Comparison of ENCODE assay signal across 17 mouse cellular contexts in genomic region chr4:131066186-131066939, GRCm38 (mm10).
DNase-seq lines count a peak whose midpoint lies in the region; ATAC-seq and TF ChIP-seq lines count a peak whose summit lies in the region.
"Had no signal": no experiment of that assay in that cellular context is flagged by ENCODE, and none has a peak within 500 bp of the region (broad histone marks: within the 10 kb centered on the region; RNA-seq: fewer than 3 reads in every experiment).

No protein-coding gene starts in this region.

- WGBS in forebrain, embryonic 13.5 days = 8% methylated on average over 8 of the region's 8 CpGs
- 24% methylated on average over 8 of the region's 8 CpGs for WGBS in hindbrain, embryonic 15.5 days
- 10% methylated on average over 8 of the region's 8 CpGs for WGBS in midbrain, embryonic 14.5 days

- H3K4me3 ChIP-seq in forebrain, embryonic 13.5 days = no peak overlapping the region
- no peak overlapping the region for H3K4me3 ChIP-seq in hindbrain, embryonic 15.5 days
- no peak overlapping the region for H3K4me3 ChIP-seq in midbrain, embryonic 14.5 days (replicated peaks; ENCODE audit: low read depth, low read length)
- H3K4me3 ChIP-seq: embryonic facial prominence, embryonic 13.5 days; heart, embryonic 15.5 days had no signal

- H3K9me3 ChIP-seq in forebrain, embryonic 13.5 days (replicated peaks) = no peaks in the 10 kb centered on the region
- no peaks in the 10 kb centered on the region for H3K9me3 ChIP-seq in hindbrain, embryonic 15.5 days
- no peaks in the 10 kb centered on the region for H3K9me3 ChIP-seq in midbrain, embryonic 14.5 days (ENCODE audit: control insufficient read depth, low read length)
- H3K9me3 ChIP-seq: embryonic facial prominence, embryonic 13.5 days; heart, embryonic 15.5 days had no signal

- no peak for TF ChIP-seq POLR2A in brain, embryonic 14.5 days (IDR thresholded peaks at IDR 0.05; ENCODE audit: borderline replicate concordance, extremely low read depth, insufficient read depth, insufficient read length, poor library complexity, severe bottlenecking)

- DNase-seq in brain, embryonic 14.5 days (ENCODE audit: low read depth) = peak; percentile 93
- peak; percentile 75 for DNase-seq in midbrain, embryonic 14.5 days
- DNase-seq in lung, postnatal 4 days = no peak
- no peak for DNase-seq in urinary bladder, postnatal 14 days (ENCODE audit: low spot score)
- DNase-seq in spleen, postnatal 36 days (ENCODE audit: low spot score in 2 of 2) = no peak
- DNase-seq: cerebellum, adult 8-10 months; layer of hippocampus, adult 9-11 months; left cerebral cortex, postnatal 4 days; lung, postnatal 14 days; right cerebral cortex, adult 18-20 months; thymus, adult 18-20 months had no signal

- TF ChIP-seq CTCF in brain, embryonic 14.5 days (IDR thresholded peaks at IDR 0.05; ENCODE audit: borderline replicate concordance, extremely low read depth, insufficient read depth, insufficient read length) = no peak

- no peak overlapping the region; the same call in 1 of the 2 replicates for H3K4me2 ChIP-seq in forebrain, embryonic 13.5 days
- no peak overlapping the region for H3K4me2 ChIP-seq in hindbrain, embryonic 15.5 days
- no peak overlapping the region for H3K4me2 ChIP-seq in midbrain, embryonic 14.5 days (ENCODE audit: low read length)
- H3K4me2 ChIP-seq: embryonic facial prominence, embryonic 13.5 days; heart, embryonic 15.5 days had no signal

- H3K27me3 ChIP-seq in forebrain, embryonic 13.5 days = no peaks in the 10 kb centered on the region
- no peaks in the 10 kb centered on the region for H3K27me3 ChIP-seq in hindbrain, embryonic 15.5 days
- H3K27me3 ChIP-seq in midbrain, embryonic 14.5 days (ENCODE audit: control insufficient read depth, insufficient read depth, low read length) = peaks cover 8% of the 10 kb centered on the region; the same call in 1 of the 2 replicates

- H3K9ac ChIP-seq in forebrain, embryonic 13.5 days = 0 out of 2 replicates have a peak overlapping the region, but pooled peaks have one; percentile 21
- H3K9ac ChIP-seq in hindbrain, embryonic 15.5 days = no peak overlapping the region
- no peak overlapping the region for H3K9ac ChIP-seq in midbrain, embryonic 14.5 days (replicated peaks; ENCODE audit: low read length)
- H3K9ac ChIP-seq: embryonic facial prominence, embryonic 13.5 days; heart, embryonic 15.5 days; liver, embryonic 14.5 days had no signal

- peaks cover 30% of the 10 kb centered on the region for H3K4me1 ChIP-seq in forebrain, embryonic 13.5 days
- H3K4me1 ChIP-seq in hindbrain, embryonic 15.5 days (replicated peaks) = peaks cover 11% of the 10 kb centered on the region
- H3K4me1 ChIP-seq in midbrain, embryonic 14.5 days (ENCODE audit: control insufficient read depth, insufficient read depth, low read length) = peaks cover 23% of the 10 kb centered on the region
- H3K4me1 ChIP-seq: heart, embryonic 15.5 days had no signal

- peak; percentile 91 for ATAC-seq in forebrain, embryonic 13.5 days
- ATAC-seq in hindbrain, embryonic 15.5 days (ENCODE audit: low FRiP score, low read depth) = peak; percentile 66; the same call in 1 of the 2 replicates
- peak; percentile 70 for ATAC-seq in midbrain, embryonic 14.5 days (ENCODE audit: low FRiP score, low TSS enrichment)
- no peak for ATAC-seq in erythroblast, adult 5-6 weeks (replicated peaks; ENCODE audit: low FRiP score, poor library complexity, severe bottlenecking)

- H3K36me3 ChIP-seq in forebrain, embryonic 13.5 days (ENCODE audit: poor library complexity, severe bottlenecking) = no peaks in the 10 kb centered on the region
- H3K36me3 ChIP-seq in hindbrain, embryonic 15.5 days = no peaks in the 10 kb centered on the region
- no peaks in the 10 kb centered on the region for H3K36me3 ChIP-seq in midbrain, embryonic 14.5 days (ENCODE audit: control insufficient read depth, insufficient read depth, low read length)
- H3K36me3 ChIP-seq: embryonic facial prominence, embryonic 13.5 days; heart, embryonic 15.5 days had no signal

- H3K27ac ChIP-seq in forebrain, embryonic 13.5 days = peak overlapping the region; percentile 78
- no peak overlapping the region; the same call in 1 of the 2 replicates for H3K27ac ChIP-seq in hindbrain, embryonic 15.5 days (replicated peaks)
- peak overlapping the region; percentile 63 for H3K27ac ChIP-seq in midbrain, embryonic 14.5 days (replicated peaks; ENCODE audit: low read depth, low read length)
- H3K27ac ChIP-seq: embryonic facial prominence, embryonic 13.5 days; heart, embryonic 15.5 days; liver, embryonic 14.5 days had no signal

Comparison
In these comparisons a context has a peak if more than half of its experiments do, and no peak if none do; other contexts are left out.
1. DNase-seq: peak in brain, embryonic 14.5 days (single experiment) and midbrain, embryonic 14.5 days (single experiment); none in lung, postnatal 4 days (0 of 2), urinary bladder, postnatal 14 days (single experiment) and spleen, postnatal 36 days (0 of 2).